Mouse (Mus musculus): ENCODE results near the gene Per2. TPM values are rescaled to one million over a fixed set of nuclear protein-coding genes. Genes with fewer than 3 reads are reported as not detected.

Gene Per2
- polyA plus RNA-seq, 1 experiment from 2014 or later, result 3.6 TPM

GRCm38 (mm10) chr1:91420601-91421065 is 38.5 kb downstream of the Per2 start:
- Histone ChIP-seq H3K4me2 (replicated peaks) (no peak overlapping the region), H3K27me3 (no peaks in the 10 kb centered on the region), H3K9me3 (replicated peaks) (no peaks in the 10 kb centered on the region), H3K36me3 (peaks cover 10% of the 10 kb centered on the region; the same call in 1 of the 2 replicates), H3K4me3 (no peak overlapping the region), H3K9ac (no peak overlapping the region), H3K27ac (no peak overlapping the region), H3K4me1 (peaks cover 5% of the 10 kb centered on the region; the same call in 1 of the 2 replicates)
- ATAC-seq (ENCODE audit: low FRiP score), result no peak
- WGBS, result 94% methylated on average over 8 of the region's 8 CpGs

DNA sequence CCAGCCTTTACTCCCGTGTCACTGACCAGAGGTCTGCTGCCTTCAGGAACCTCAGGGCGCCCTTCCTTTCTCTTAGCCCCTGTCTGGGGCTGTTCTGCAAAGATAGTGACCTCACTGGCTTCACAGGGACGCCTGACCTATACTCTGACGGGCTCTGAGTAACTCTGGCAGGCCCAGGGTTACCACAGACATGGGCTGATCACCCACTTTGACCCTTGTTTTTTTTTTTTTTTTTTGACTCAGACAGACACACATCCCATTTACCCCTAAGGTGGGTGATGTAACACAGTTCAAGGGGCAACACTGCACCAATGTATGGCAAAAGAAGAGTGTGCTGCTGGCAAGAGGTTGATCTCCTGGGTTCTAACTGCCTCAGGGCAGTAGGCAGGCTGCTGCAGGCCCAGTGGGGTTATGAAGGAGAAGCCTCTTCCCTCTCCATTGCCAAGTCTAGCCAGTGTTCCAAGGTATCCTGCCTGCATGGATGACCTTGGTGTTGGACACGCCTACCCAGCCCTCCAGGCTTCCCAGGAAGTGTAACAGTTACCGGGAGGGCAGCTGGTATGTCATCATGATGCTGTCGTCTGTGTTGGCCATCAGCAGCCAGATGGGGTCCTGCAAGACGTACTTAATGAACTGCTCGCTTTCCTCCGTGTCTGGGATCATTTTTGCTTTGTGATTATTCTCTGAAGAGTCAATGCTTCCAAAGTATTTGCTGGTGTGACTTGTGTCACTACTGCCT is 39.1 kb downstream of the Per2 start:
- H3K36me3 ChIP-seq, result peaks cover 10% of the 10 kb centered on the region; the same call in 1 of the 2 replicates
- H3K4me2 ChIP-seq (replicated peaks), result no peak overlapping the region
- no peaks in the 10 kb centered on the region for H3K27me3 ChIP-seq
- no peak overlapping the region for H3K4me3 ChIP-seq
- no peak overlapping the region; the same call in 1 of the 2 replicates for H3K27ac ChIP-seq
- H3K4me1 ChIP-seq, result peaks cover 10% of the 10 kb centered on the region
- no peaks in the 10 kb centered on the region for H3K9me3 ChIP-seq (replicated peaks)
- WGBS, result 62% methylated on average over 10 of the region's 10 CpGs
- no peak for ATAC-seq (ENCODE audit: low FRiP score)
- H3K9ac ChIP-seq, result no peak overlapping the region

DNA sequence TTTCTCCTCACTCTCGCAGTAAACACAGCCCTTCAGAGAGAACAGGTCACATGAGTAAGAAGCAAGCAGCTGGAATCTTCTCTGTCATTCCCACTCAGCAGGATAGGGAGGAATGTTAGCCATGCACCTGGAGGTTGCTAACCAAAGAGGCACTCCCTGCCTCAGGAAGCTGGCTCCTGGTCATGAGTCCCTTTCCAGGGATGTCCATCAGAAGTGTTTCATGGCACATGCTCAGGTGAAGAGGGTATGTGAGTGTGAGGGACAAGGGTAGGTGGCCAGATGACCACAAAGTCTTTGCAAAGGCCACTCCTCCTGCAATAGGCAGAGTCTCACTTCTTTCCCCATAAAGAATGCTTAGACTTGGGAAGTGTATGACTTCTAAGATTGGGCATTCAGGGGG is 41.1 kb downstream of the Per2 start:
- Histone ChIP-seq H3K36me3 (peaks cover 7% of the 10 kb centered on the region; the same call in 1 of the 2 replicates), H3K4me1 (peaks cover 20% of the 10 kb centered on the region), H3K9ac (no peak overlapping the region), H3K27me3 (no peaks in the 10 kb centered on the region), H3K4me2 (replicated peaks) (no peak overlapping the region), H3K9me3 (replicated peaks) (no peaks in the 10 kb centered on the region), H3K4me3 (no peak overlapping the region), H3K27ac (no peak overlapping the region)
- ATAC-seq (ENCODE audit: low FRiP score), result no peak
- WGBS, result 59% methylated on average over 1 of the region's 1 CpGs

- peaks cover 7% of the 10 kb centered on the region; the same call in 1 of the 2 replicates for H3K36me3 ChIP-seq
- no peak overlapping the region for H3K4me3 ChIP-seq
- peak overlapping the region; percentile 97 for H3K27ac ChIP-seq
- H3K27me3 ChIP-seq, result no peaks in the 10 kb centered on the region
- H3K9me3 ChIP-seq (replicated peaks), result no peaks in the 10 kb centered on the region
- H3K4me2 ChIP-seq (replicated peaks), result peak overlapping the region; percentile 92; the same call in 1 of the 2 replicates
- 76% methylated on average over 5 of the region's 5 CpGs for WGBS
- peaks cover 38% of the 10 kb centered on the region for H3K4me1 ChIP-seq
- H3K9ac ChIP-seq, result peak overlapping the region; percentile 64; the same call in 1 of the 2 replicates
- ATAC-seq (ENCODE audit: low FRiP score), result no peak
These were observed 43.8 kb downstream of the Per2 start for GRCm38 (mm10) chr1:91415311-91415710.

DNA sequence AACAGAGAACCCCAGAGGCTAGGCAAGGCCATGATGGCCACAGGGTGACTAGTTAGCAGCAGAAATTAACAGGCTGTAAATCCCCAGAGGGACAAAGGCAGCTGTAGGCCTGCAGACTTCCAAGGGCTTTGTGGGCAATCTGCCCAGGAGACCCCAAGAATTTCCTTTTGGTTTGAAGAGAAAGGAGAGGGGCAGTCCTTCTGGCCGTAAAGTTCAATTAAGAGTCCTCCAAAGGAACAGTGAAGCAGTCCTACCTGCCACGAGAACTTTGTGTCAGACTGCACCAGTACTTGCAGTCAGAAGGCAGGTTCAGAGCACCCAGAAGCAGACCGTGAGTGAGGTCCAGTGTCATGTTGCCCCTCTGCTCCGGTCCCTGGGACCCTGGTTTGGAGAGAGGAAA is 44.2 kb downstream of the Per2 start:
- H3K27ac ChIP-seq, result peak overlapping the region; percentile 97
- peaks cover 38% of the 10 kb centered on the region for H3K4me1 ChIP-seq
- ATAC-seq (ENCODE audit: low FRiP score), result no peak
- peak overlapping the region; percentile 92 for H3K4me2 ChIP-seq (replicated peaks)
- H3K9ac ChIP-seq, result peak overlapping the region; percentile 64
- no peaks in the 10 kb centered on the region for H3K27me3 ChIP-seq
- 0 out of 2 replicates have a peak overlapping the region, but pooled peaks have one; percentile 80 for H3K4me3 ChIP-seq
- peaks cover 7% of the 10 kb centered on the region; the same call in 1 of the 2 replicates for H3K36me3 ChIP-seq
- WGBS, result 42% methylated on average over 4 of the region's 4 CpGs
- H3K9me3 ChIP-seq (replicated peaks), result no peaks in the 10 kb centered on the region

DNA sequence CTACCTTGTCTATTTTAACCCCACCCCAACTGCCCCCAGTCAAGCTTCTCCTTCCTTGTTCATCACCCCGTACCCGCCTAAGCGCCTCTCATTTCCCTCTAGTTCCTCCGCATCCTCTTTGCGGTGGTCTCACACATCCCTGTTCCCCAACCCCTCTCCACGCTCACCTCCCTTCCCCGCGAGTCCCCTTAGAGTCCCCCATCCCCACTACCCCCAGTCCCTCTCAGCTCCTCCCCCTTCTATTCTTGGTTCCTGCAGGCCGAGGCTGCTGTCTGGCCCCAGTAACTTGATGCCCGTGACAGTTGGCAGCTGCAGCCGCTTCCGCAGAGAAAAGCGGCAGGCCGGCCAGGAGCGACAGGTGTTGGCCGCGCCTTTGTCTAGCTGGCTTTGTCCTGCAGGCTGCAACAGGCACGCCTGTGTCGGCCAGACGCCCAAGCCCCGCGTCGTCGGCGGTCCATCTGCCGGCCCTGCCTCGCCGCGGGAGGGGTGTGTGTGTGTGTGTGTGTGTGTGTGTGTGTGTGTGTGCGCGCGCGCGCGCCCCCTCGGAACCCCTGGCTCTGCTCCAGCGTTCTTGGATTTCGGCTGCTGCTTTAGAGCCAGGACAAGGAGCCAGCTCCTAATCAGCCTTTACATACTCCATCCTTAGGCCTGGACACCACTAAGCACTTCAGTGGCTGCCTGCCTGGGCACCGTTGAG is 45.1 kb downstream of the Per2 start, which contains the start of gene Hes6:
Hes6 (minus strand) TSS at position 141 of the 697 bp plus-strand sequence.
- no peaks in the 10 kb centered on the region for H3K9me3 ChIP-seq (replicated peaks)
- H3K36me3 ChIP-seq, result peaks cover 4% of the 10 kb centered on the region; the same call in 1 of the 2 replicates

DNA sequence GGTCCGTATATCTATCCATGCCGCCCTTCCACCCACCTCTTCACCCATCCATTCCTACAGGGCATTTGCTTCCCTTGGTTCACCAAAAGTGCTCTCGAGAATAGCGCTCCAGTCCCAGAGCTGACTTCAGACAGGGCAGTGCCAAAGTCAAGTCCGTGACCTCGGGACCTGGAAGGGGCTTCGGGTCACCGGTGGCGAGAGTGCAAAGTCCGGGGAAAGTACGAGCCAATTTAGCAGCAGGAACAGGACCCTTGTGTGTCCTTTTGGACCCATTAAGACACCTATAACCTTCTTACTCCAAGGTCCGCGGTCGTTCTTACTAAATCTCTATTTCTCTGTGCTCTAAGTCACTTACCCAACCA is 45.6 kb downstream of the Per2 start:
- Histone ChIP-seq H3K4me1 (peaks cover 38% of the 10 kb centered on the region), H3K27me3 (no peaks in the 10 kb centered on the region), H3K9ac (peak overlapping the region; percentile 64), H3K9me3 (replicated peaks) (no peaks in the 10 kb centered on the region), H3K4me2 (replicated peaks) (peak overlapping the region; percentile 92), H3K36me3 (peaks cover 2% of the 10 kb centered on the region; the same call in 1 of the 2 replicates), H3K4me3 (peak overlapping the region; percentile 80), H3K27ac (peak overlapping the region; percentile 97)
- no peak; the same call in 1 of the 2 replicates for ATAC-seq (ENCODE audit: low FRiP score)
- WGBS, result 0% methylated on average over 14 of the region's 14 CpGs

More for the DNA sequence above, 45.1 kb downstream of the Per2 start, which contains the start of gene Hes6:
- H3K4me2 ChIP-seq (replicated peaks), result peak within 1 kb of the TSS; percentile 92
- H3K4me3 ChIP-seq, result peak within 1 kb of the TSS; percentile 80
- under 1% methylated on average over 38 of the region's 39 CpGs for WGBS
- H3K27ac ChIP-seq, result peak within 1 kb of the TSS; percentile 97
- H3K9ac ChIP-seq, result peak within 1 kb of the TSS; percentile 92
- ATAC-seq (ENCODE audit: low FRiP score), result peak; percentile 70
- peaks cover 38% of the 10 kb centered on the region for H3K4me1 ChIP-seq
- no peaks in the 10 kb centered on the region for H3K27me3 ChIP-seq

- peaks cover 38% of the 10 kb centered on the region for H3K4me1 ChIP-seq
- under 1% methylated on average over 34 of the region's 34 CpGs for WGBS
- H3K9me3 ChIP-seq (replicated peaks), result no peaks in the 10 kb centered on the region
- H3K27ac ChIP-seq, result peak overlapping the region; percentile 97
- peak overlapping the region; percentile 80 for H3K4me3 ChIP-seq
- H3K9ac ChIP-seq, result peak overlapping the region; percentile 92
- ATAC-seq (ENCODE audit: low FRiP score), result peak; percentile 91
- H3K4me2 ChIP-seq (replicated peaks), result peak overlapping the region; percentile 92
- H3K36me3 ChIP-seq, result no peaks in the 10 kb centered on the region
- H3K27me3 ChIP-seq, result no peaks in the 10 kb centered on the region
These were observed 46.1 kb downstream of the Per2 start for GRCm38 (mm10) chr1:91413030-91413506.

DNA sequence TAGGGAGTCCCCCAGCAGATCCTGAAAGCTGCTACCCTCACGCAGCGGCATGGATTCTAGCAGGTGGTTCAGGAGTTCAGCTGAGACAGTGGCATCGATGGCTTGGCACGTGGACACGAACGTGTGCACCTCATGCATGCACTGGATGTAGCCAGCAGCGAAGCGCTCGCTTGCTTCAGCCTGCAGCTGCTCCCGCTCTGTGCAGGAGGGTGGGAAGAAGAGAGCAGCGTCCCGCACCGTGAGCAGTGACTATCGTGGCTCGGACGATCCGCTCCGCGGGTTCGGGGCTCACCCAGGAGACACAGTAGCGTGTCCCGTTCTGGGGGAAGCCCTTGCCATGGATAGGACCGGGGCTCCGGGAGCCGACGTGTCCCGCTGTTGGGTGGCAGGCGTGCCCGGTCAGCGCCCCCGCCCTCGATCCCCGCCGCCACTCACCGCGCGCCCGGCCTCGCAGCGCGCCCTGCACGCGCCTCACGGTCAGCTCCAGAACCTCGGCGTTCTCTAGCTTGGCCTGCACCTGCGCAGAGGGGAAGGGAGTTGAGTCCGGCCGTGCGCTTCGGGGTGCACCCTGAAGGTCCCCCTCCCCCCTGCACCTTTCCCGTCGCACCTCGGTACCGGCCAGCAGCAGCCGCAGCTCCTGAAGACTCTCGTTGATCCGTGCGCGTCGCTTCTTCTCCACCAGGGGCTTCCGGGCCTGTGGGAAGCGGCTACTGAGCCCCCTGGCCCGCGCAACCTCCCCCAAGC is 46.7 kb downstream of the Per2 start:
- H3K9me3 ChIP-seq (replicated peaks), result no peaks in the 10 kb centered on the region
- H3K4me2 ChIP-seq (replicated peaks), result peak overlapping the region; percentile 92
- H3K4me3 ChIP-seq, result peak overlapping the region; percentile 80
- WGBS, result 3% methylated on average over 62 of the region's 65 CpGs
- no peaks in the 10 kb centered on the region for H3K36me3 ChIP-seq
- peak; percentile 6 for ATAC-seq (ENCODE audit: low FRiP score)
- peaks cover 38% of the 10 kb centered on the region for H3K4me1 ChIP-seq
- peak overlapping the region; percentile 92 for H3K9ac ChIP-seq
- H3K27me3 ChIP-seq, result no peaks in the 10 kb centered on the region
- peak overlapping the region; percentile 97 for H3K27ac ChIP-seq

GRCm38 (mm10) chr1:91411631-91412285 is 47.4 kb downstream of the Per2 start:
- Histone ChIP-seq H3K9me3 (replicated peaks) (no peaks in the 10 kb centered on the region), H3K4me3 (peak overlapping the region; percentile 80), H3K27ac (peak overlapping the region; percentile 97), H3K4me1 (peaks cover 38% of the 10 kb centered on the region), H3K9ac (peak overlapping the region; percentile 92), H3K27me3 (no peaks in the 10 kb centered on the region), H3K4me2 (replicated peaks) (peak overlapping the region; percentile 92), H3K36me3 (no peaks in the 10 kb centered on the region)
- no peak for ATAC-seq (ENCODE audit: low FRiP score)
- 51% methylated on average over 8 of the region's 8 CpGs for WGBS

- 84% methylated on average over 4 of the region's 4 CpGs for WGBS
- Histone ChIP-seq H3K9me3 (replicated peaks) (no peaks in the 10 kb centered on the region), H3K4me3 (no peak overlapping the region), H3K4me2 (replicated peaks) (no peak overlapping the region), H3K36me3 (no peaks in the 10 kb centered on the region), H3K9ac (no peak overlapping the region), H3K27me3 (peaks cover 12% of the 10 kb centered on the region; the same call in 1 of the 2 replicates), H3K4me1 (peaks cover 18% of the 10 kb centered on the region), H3K27ac (no peak overlapping the region)
- ATAC-seq (ENCODE audit: low FRiP score), result no peak
These were observed 51.3 kb downstream of the Per2 start for GRCm38 (mm10) chr1:91407819-91408218.
